16 mouse cellular contexts compared by ENCODE assay signal in the genomic region with DNA sequence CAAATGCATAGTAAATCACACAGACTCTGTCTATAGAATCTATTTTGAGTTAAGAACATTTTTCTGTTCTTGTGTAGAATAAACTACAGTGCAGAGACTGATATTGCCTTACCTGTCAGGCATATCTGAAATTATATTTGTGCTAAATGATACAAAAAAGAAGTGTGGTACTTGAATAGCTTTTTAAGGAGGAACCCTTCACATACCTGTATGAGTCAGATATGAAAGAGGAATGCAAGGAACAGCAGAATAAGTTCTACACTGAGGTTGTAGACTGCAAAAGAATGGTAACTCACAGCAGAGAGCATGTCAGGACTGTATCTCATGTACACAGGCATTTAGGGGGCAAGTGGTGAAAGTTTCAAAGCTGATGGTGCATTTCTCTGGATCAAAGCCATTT.
"Had no signal": no experiment of that assay in that cellular context is flagged by ENCODE, and none has a peak within 500 bp of the region (broad histone marks: within the 10 kb centered on the region; RNA-seq: fewer than 3 reads in every experiment).

No protein-coding gene starts in this region.

- H3K27ac ChIP-seq: neural tube, embryonic 13.5 days; neural tube, embryonic 15.5 days; stomach, embryonic 15.5 days; stomach, postnatal 0 days had no signal

- H3K36me3 ChIP-seq: neural tube, embryonic 13.5 days; neural tube, embryonic 15.5 days; stomach, embryonic 15.5 days had no signal

- H3K9me3 ChIP-seq: neural tube, embryonic 13.5 days; neural tube, embryonic 15.5 days; stomach, embryonic 15.5 days had no signal

- H3K4me1 ChIP-seq: neural tube, embryonic 13.5 days; neural tube, embryonic 15.5 days; stomach, embryonic 15.5 days had no signal

- H3K9ac ChIP-seq: neural tube, embryonic 13.5 days; neural tube, embryonic 15.5 days; stomach, embryonic 15.5 days had no signal

- H3K4me2 ChIP-seq: neural tube, embryonic 13.5 days; neural tube, embryonic 15.5 days; stomach, embryonic 15.5 days had no signal

- H3K4me3 ChIP-seq: neural tube, embryonic 13.5 days; neural tube, embryonic 15.5 days; stomach, embryonic 15.5 days had no signal

- DNase-seq: retina, postnatal 1 day; right cerebral cortex, adult 18-20 months; right cerebral cortex, postnatal 14 days; right cerebral cortex, postnatal 25 days; right cerebral cortex, postnatal 4 days; spleen, adult 18-20 months; thymus, adult 18-20 months; thymus, adult 2 months; thymus, postnatal 14 days; thymus, postnatal 25 days; thymus, postnatal 36 days; thymus, postnatal 4 days had no signal

- H3K27me3 ChIP-seq: neural tube, embryonic 13.5 days; neural tube, embryonic 15.5 days; stomach, embryonic 15.5 days had no signal
